Mouse (Mus musculus) cortical plate, adult 2 months (tissue): ENCODE measurements around the gene Nfatc3. TPM values are rescaled to one million over a fixed set of nuclear protein-coding genes. Genes with fewer than 3 reads are reported as not detected.

Experiments
- H3K27ac ChIP-seq: fragments of 200-500 bp; 2 replicates; pipeline ENCODE4 v1.5.1; 2012; ENCODE audit warnings: low read length, control low read depth, inconsistent platforms; ENCODE audit not compliant: insufficient read depth
- H3K4me1 ChIP-seq: fragments of 200-500 bp; 2 replicates; pipeline ENCODE4 v1.6.1; 2011; ENCODE audit warnings: low read length; ENCODE audit not compliant: control insufficient read depth, insufficient read depth
- H3K4me3 ChIP-seq: fragments of 200-500 bp; 2 replicates; pipeline ENCODE4 v1.5.1; 2011; ENCODE audit warnings: mild to moderate bottlenecking, low read length, control low read depth; ENCODE audit not compliant: insufficient read depth
- CTCF ChIP-seq: fragments of 200-500 bp; IDR thresholded peaks from 2 replicates; pipeline ENCODE4 v1.5.1; 2011; ENCODE audit warnings: mild to moderate bottlenecking, control low read depth, low read length; ENCODE audit not compliant: insufficient read depth; ENCODE audit errors: extremely low read depth
- POLR2A ChIP-seq: fragments of 200-500 bp; IDR thresholded peaks from 2 replicates; pipeline ENCODE4 v1.6.1; 2011; ENCODE audit warnings: mild to moderate bottlenecking, low read length, control low read depth; ENCODE audit not compliant: insufficient read depth; ENCODE audit errors: extremely low read depth
- polyA plus RNA-seq: library from polyadenylated mRNA; depleted of rRNA; stranded (reverse); fragments of >200 nt; gene quantifications from 2 replicates; pipeline ENCODE4 v1.2.3, GENCODE M21; 2012

Nfatc3 gene
- polyA plus RNA-seq, 1 experiment = 7.8 TPM

- TF ChIP-seq CTCF = no peak
- no peak for TF ChIP-seq POLR2A
- no peak overlapping the region for H3K4me3 ChIP-seq
- no peaks in the 10 kb centered on the region for H3K4me1 ChIP-seq
- no peak overlapping the region for H3K27ac ChIP-seq
Observed at GRCm38 (mm10) chr8:106112041-106112440, 53.4 kb downstream of the Nfatc3 start.

GRCm38 (mm10) chr8:106112514-106112913 lies 53.9 kb downstream of the Nfatc3 start:
- no peak for TF ChIP-seq POLR2A
- TF ChIP-seq CTCF = no peak
- Histone ChIP-seq H3K4me3 (no peak overlapping the region), H3K4me1 (no peaks in the 10 kb centered on the region), H3K27ac (no peak overlapping the region)

GRCm38 (mm10) chr8:106115897-106116296 lies 57.3 kb downstream of the Nfatc3 start:
- TF ChIP-seq POLR2A (no peak), CTCF (peak; percentile 37; the same call in 1 of the 2 replicates)
- Histone ChIP-seq H3K4me1 (no peaks in the 10 kb centered on the region), H3K4me3 (no peak overlapping the region), H3K27ac (no peak overlapping the region)

- Histone ChIP-seq H3K27ac (no peak overlapping the region), H3K4me3 (no peak overlapping the region), H3K4me1 (no peaks in the 10 kb centered on the region; the same call in 1 of the 2 replicates)
- TF ChIP-seq POLR2A (no peak), CTCF (no peak)
Observed at GRCm38 (mm10) chr8:106123443-106123842, 64.8 kb downstream of the Nfatc3 start.

- no peaks in the 10 kb centered on the region; the same call in 1 of the 2 replicates for H3K4me1 ChIP-seq
- TF ChIP-seq POLR2A = no peak
- TF ChIP-seq CTCF = no peak
- H3K4me3 ChIP-seq = no peak overlapping the region
- no peak overlapping the region for H3K27ac ChIP-seq
Observed at GRCm38 (mm10) chr8:106126055-106126454, 67.4 kb downstream of the Nfatc3 start.

- no peak for TF ChIP-seq CTCF
- no peaks in the 10 kb centered on the region; the same call in 1 of the 2 replicates for H3K4me1 ChIP-seq
- no peak overlapping the region for H3K27ac ChIP-seq
- H3K4me3 ChIP-seq = no peak overlapping the region
Observed at GRCm38 (mm10) chr8:106127054-106127453, 68.4 kb downstream of the Nfatc3 start.

- H3K27ac ChIP-seq = no peak overlapping the region
- no peaks in the 10 kb centered on the region; the same call in 1 of the 2 replicates for H3K4me1 ChIP-seq
- no peak overlapping the region for H3K4me3 ChIP-seq
- no peak for TF ChIP-seq CTCF
- no peak for TF ChIP-seq POLR2A
Observed at GRCm38 (mm10) chr8:106127882-106128410, 69.3 kb downstream of the Nfatc3 start.

- no peak overlapping the region for H3K4me3 ChIP-seq
- no peak overlapping the region for H3K27ac ChIP-seq
- TF ChIP-seq CTCF (no peak), POLR2A (no peak)
- no peaks in the 10 kb centered on the region; the same call in 1 of the 2 replicates for H3K4me1 ChIP-seq
Observed at GRCm38 (mm10) chr8:106129232-106129930, 70.7 kb downstream of the Nfatc3 start.

GRCm38 (mm10) chr8:106129997-106130396 lies 71.4 kb downstream of the Nfatc3 start:
- TF ChIP-seq POLR2A = no peak
- TF ChIP-seq CTCF = no peak
- no peaks in the 10 kb centered on the region; the same call in 1 of the 2 replicates for H3K4me1 ChIP-seq
- H3K4me3 ChIP-seq = no peak overlapping the region
- H3K27ac ChIP-seq = no peak overlapping the region

GRCm38 (mm10) chr8:106130505-106130904 lies 71.9 kb downstream of the Nfatc3 start:
- TF ChIP-seq POLR2A (no peak), CTCF (no peak)

More at GRCm38 (mm10) chr8:106130505-106130904, 71.9 kb downstream of the Nfatc3 start:
- H3K4me1 ChIP-seq = no peaks in the 10 kb centered on the region; the same call in 1 of the 2 replicates
- no peak overlapping the region for H3K27ac ChIP-seq
- H3K4me3 ChIP-seq = no peak overlapping the region
